9 mouse cellular contexts compared by ENCODE assay signal in genomic region chr2:103906581-103907184, GRCm38 (mm10). TPM values are rescaled to one million over a fixed set of nuclear protein-coding genes. Genes with fewer than 3 reads are reported as not detected.
DNase-seq lines count a peak whose midpoint lies in the region; ATAC-seq lines count a peak whose summit lies in the region.
"Had no signal": no experiment of that assay in that cellular context is flagged by ENCODE, and none has a peak within 500 bp of the region (broad histone marks: within the 10 kb centered on the region; RNA-seq: fewer than 3 reads in every experiment).

No protein-coding gene starts in this region.

- no peak overlapping the region for H3K4me2 ChIP-seq in kidney, embryonic 14.5 days (replicated peaks; ENCODE audit: low read depth, low read length)
- no peak overlapping the region for H3K4me2 ChIP-seq in heart, embryonic 15.5 days
- H3K4me2 ChIP-seq in lung, embryonic 16.5 days (ENCODE audit: low read depth, low read length) = no peak overlapping the region
- no peak overlapping the region for H3K4me2 ChIP-seq in hindbrain, embryonic 16.5 days (ENCODE audit: low read length)

- no peaks in the 10 kb centered on the region for H3K9me3 ChIP-seq in kidney, embryonic 14.5 days (ENCODE audit: control insufficient read depth, low read length)
- H3K9me3 ChIP-seq in heart, embryonic 15.5 days (replicated peaks) = no peaks in the 10 kb centered on the region
- H3K9me3 ChIP-seq in lung, embryonic 16.5 days (ENCODE audit: control insufficient read depth, low read length) = no peaks in the 10 kb centered on the region
- no peaks in the 10 kb centered on the region for H3K9me3 ChIP-seq in hindbrain, embryonic 16.5 days (ENCODE audit: control insufficient read depth, low read length)

- 26% methylated on average over 2 of the region's 2 CpGs for WGBS in kidney, embryonic 14.5 days
- 35% methylated on average over 2 of the region's 2 CpGs for WGBS in heart, embryonic 15.5 days
- WGBS in lung, embryonic 16.5 days = 23% methylated on average over 2 of the region's 2 CpGs
- WGBS in hindbrain, embryonic 16.5 days = 40% methylated on average over 2 of the region's 2 CpGs

- no peak overlapping the region for H3K4me3 ChIP-seq in kidney, embryonic 14.5 days (ENCODE audit: low read length)
- no peak overlapping the region for H3K4me3 ChIP-seq in brown adipose tissue, adult 24 weeks (ENCODE audit: insufficient read depth, low read depth, low read length)
- no peak overlapping the region for H3K4me3 ChIP-seq in heart, embryonic 15.5 days
- H3K4me3 ChIP-seq in lung, embryonic 16.5 days (ENCODE audit: low read length) = no peak overlapping the region
- H3K4me3 ChIP-seq in hindbrain, embryonic 16.5 days (ENCODE audit: low read length) = no peak overlapping the region

- no peaks in the 10 kb centered on the region for H3K27me3 ChIP-seq in kidney, embryonic 14.5 days (ENCODE audit: control insufficient read depth, insufficient read depth, low read length)
- peaks cover 28% of the 10 kb centered on the region for H3K27me3 ChIP-seq in heart, embryonic 15.5 days
- H3K27me3 ChIP-seq in lung, embryonic 16.5 days (ENCODE audit: control insufficient read depth, insufficient read depth, low read depth, low read length) = no peaks in the 10 kb centered on the region
- H3K27me3 ChIP-seq in hindbrain, embryonic 16.5 days (replicated peaks; ENCODE audit: control insufficient read depth, insufficient read depth, low read length) = no peaks in the 10 kb centered on the region

- no peaks in the 10 kb centered on the region for H3K36me3 ChIP-seq in kidney, embryonic 14.5 days (ENCODE audit: control insufficient read depth, insufficient read depth, low read length)
- no peaks in the 10 kb centered on the region for H3K36me3 ChIP-seq in heart, embryonic 15.5 days
- H3K36me3 ChIP-seq in lung, embryonic 16.5 days (ENCODE audit: control insufficient read depth, insufficient read depth, low read length) = no peaks in the 10 kb centered on the region
- H3K36me3 ChIP-seq in hindbrain, embryonic 16.5 days (ENCODE audit: control insufficient read depth, insufficient read depth, low read length) = no peaks in the 10 kb centered on the region

- no peak for ATAC-seq in kidney, embryonic 14.5 days (ENCODE audit: low FRiP score, low TSS enrichment)
- no peak for ATAC-seq in heart, embryonic 15.5 days (replicated peaks; ENCODE audit: insufficient number of reproducible peaks, insufficient read depth, low FRiP score, low read depth)
- ATAC-seq in lung, embryonic 16.5 days (ENCODE audit: low read depth) = peak; percentile 80
- no peak for ATAC-seq in hindbrain, embryonic 16.5 days

- 0 out of 2 replicates have a peak, but pooled peaks cover 4% of the 10 kb centered on the region for H3K4me1 ChIP-seq in kidney, embryonic 14.5 days (ENCODE audit: control insufficient read depth, insufficient read depth, low read length)
- peaks cover 26% of the 10 kb centered on the region for H3K4me1 ChIP-seq in brown adipose tissue, adult 24 weeks (ENCODE audit: control insufficient read depth, insufficient read depth, insufficient read length, low read length)
- H3K4me1 ChIP-seq in heart, embryonic 15.5 days (replicated peaks) = peaks cover 9% of the 10 kb centered on the region
- H3K4me1 ChIP-seq in lung, embryonic 16.5 days (replicated peaks; ENCODE audit: control insufficient read depth, insufficient read depth, low read length) = peaks cover 10% of the 10 kb centered on the region
- peaks cover 9% of the 10 kb centered on the region for H3K4me1 ChIP-seq in hindbrain, embryonic 16.5 days (ENCODE audit: control insufficient read depth, insufficient read depth, low read depth, low read length)

- no peak overlapping the region for H3K9ac ChIP-seq in kidney, embryonic 14.5 days (ENCODE audit: low read depth, low read length)
- no peak overlapping the region for H3K9ac ChIP-seq in heart, embryonic 15.5 days
- no peak overlapping the region for H3K9ac ChIP-seq in lung, embryonic 16.5 days (ENCODE audit: low read length)
- no peak overlapping the region for H3K9ac ChIP-seq in hindbrain, embryonic 16.5 days (ENCODE audit: low read depth, low read length)

- no peak for DNase-seq in kidney, postnatal 10 days
- DNase-seq in thymus, postnatal 10 days (ENCODE audit: low spot score in 2 of 2) = no peak
- no peak for DNase-seq in adrenal gland, postnatal 25 days
- DNase-seq: cerebellum, adult 2 months had no signal

- H3K27ac ChIP-seq in kidney, embryonic 14.5 days (ENCODE audit: low read depth, low read length) = peak overlapping the region; percentile 51; the same call in 1 of the 2 replicates
- H3K27ac ChIP-seq in brown adipose tissue, adult 24 weeks (replicated peaks; ENCODE audit: low read depth, low read length) = 0 out of 2 replicates have a peak overlapping the region, but pooled peaks have one; percentile 22
- H3K27ac ChIP-seq in heart, embryonic 15.5 days = peak overlapping the region; percentile 55
- peak overlapping the region; percentile 88 for H3K27ac ChIP-seq in lung, embryonic 16.5 days (ENCODE audit: low read length)
- H3K27ac ChIP-seq in hindbrain, embryonic 16.5 days (ENCODE audit: low read depth, low read length) = no peak overlapping the region

RNA-seq across cellular contexts. Expression of gene Lmo2, which starts 51.1 kb away (rescaled TPM):
- polyA plus RNA-seq in kidney, embryonic 14.5 days (2014; fragmentation: Nextera tagmentation; extraction: Ambion mirVana) = 33.3 and 36.7 TPM in 2 replicates
- 10.9 and 11.1 TPM in 2 replicates for polyA plus RNA-seq in brown adipose tissue, adult 24 weeks (2012; ENCODE audit: insufficient read depth, insufficient read length, missing spikeins)
- polyA plus RNA-seq in heart, embryonic 15.5 days (2015; fragmentation: Nextera tagmentation; extraction: Ambion mirVana) = 19.1 and 23.1 TPM in 2 replicates
- 27.1 and 31.6 TPM in 2 replicates for polyA plus RNA-seq in lung, embryonic 16.5 days (2015; fragmentation: Nextera tagmentation; extraction: Ambion mirVana)
- total RNA-seq in adrenal gland, postnatal 25 days (2021) = 28.9 and 31.9 TPM in 2 replicates
- polyA plus RNA-seq in hindbrain, embryonic 16.5 days (2015; fragmentation: Nextera tagmentation; extraction: Ambion mirVana) = 30.9 TPM in 2 replicates
